Mouse (Mus musculus) limb, embryonic 11.5 days (tissue): ENCODE results near the gene Rps29. TPM values are rescaled to one million over a fixed set of nuclear protein-coding genes. Genes with fewer than 3 reads are reported as not detected.

Source experiments
- microRNA-seq: library from miRNA; unstranded; fragments of <30 nt; microRNA quantifications from one replicate; pipeline ENCODE4, GENCODE M21; 2016
- polyA plus RNA-seq: library from polyadenylated mRNA; unstranded; fragments of >200 nt; fragmentation: Nextera tagmentation; extraction: Ambion mirVana; gene quantifications from 2 replicates; pipeline ENCODE4 v1.2.1, GENCODE M21; 2014

The Rps29 gene
- polyA plus RNA-seq, 1 experiment from 2014 or later = 1,587 TPM

Small RNA genes lying within 50 kb of the gene (microRNA-seq; reads per million reads assigned to microRNA genes)
- gene Gm47287 = not detected
- not detected for gene Gm47295

Other genes starting within 250 kb of the Rps29 start
- 30.1 and 30.9 TPM in 2 replicates for gene Lrr1, start 9.6 kb upstream of the Rps29 start, polyA plus RNA-seq
- 561 and 598 TPM in 2 replicates for gene Rpl36al, start 24.9 kb upstream of the Rps29 start, polyA plus RNA-seq
- gene Mgat2, start 25.0 kb upstream of the Rps29 start, polyA plus RNA-seq = 32.3 and 33.6 TPM in 2 replicates
- 41.6 and 45.6 TPM in 2 replicates for gene Gm49383, start 37.9 kb upstream of the Rps29 start, polyA plus RNA-seq
- gene Dnaaf2, start 39.2 kb upstream of the Rps29 start, polyA plus RNA-seq = 15.0 and 16.2 TPM in 2 replicates
- 41.3 and 43.5 TPM in 2 replicates for gene Gm49384, start 45.1 kb upstream of the Rps29 start, polyA plus RNA-seq
- 32.7 and 38.4 TPM in 2 replicates for gene Pole2, start 69.0 kb upstream of the Rps29 start, polyA plus RNA-seq
- 1.7 and 4.7 TPM in 2 replicates for gene Klhdc1, start 82.0 kb upstream of the Rps29 start, polyA plus RNA-seq
- gene Klhdc2, start 137.5 kb upstream of the Rps29 start, polyA plus RNA-seq = 200 and 207 TPM in 2 replicates
- 87.8 and 91.8 TPM in 2 replicates for gene Nemf, start 198.0 kb upstream of the Rps29 start, polyA plus RNA-seq
- 51.6 and 54.5 TPM in 2 replicates for gene Arf6, start 213.0 kb upstream of the Rps29 start, polyA plus RNA-seq
- gene Gm9887, start 213.3 kb upstream of the Rps29 start, polyA plus RNA-seq = 1.0 and 1.4 TPM in 2 replicates